Mouse (Mus musculus) thymus, adult 2 months (tissue): ENCODE measurements around the gene Aldh2.

Experiments
- CTCF ChIP-seq: fragments of 200-500 bp; IDR thresholded peaks from 2 replicates; pipeline ENCODE4 v1.5.1; 2012; ENCODE audit warnings: mild to moderate bottlenecking, control low read depth, low read length, moderate library complexity, borderline replicate concordance; ENCODE audit not compliant: control insufficient read depth, poor library complexity, insufficient read depth; ENCODE audit errors: extremely low read depth
- POLR2A ChIP-seq: fragments of 200-500 bp; IDR thresholded peaks from 2 replicates; pipeline ENCODE4 v1.6.1; 2012; ENCODE audit warnings: mild to moderate bottlenecking, low read length, control low read depth, moderate library complexity; ENCODE audit not compliant: control insufficient read depth, poor library complexity, insufficient read depth; ENCODE audit errors: extremely low read depth

- no peak for TF ChIP-seq CTCF
- no peak for TF ChIP-seq POLR2A
Measured at GRCm38 (mm10) chr5:121627871-121628270, 34.2 kb upstream of the Aldh2 start.
